Mouse (Mus musculus): ENCODE measurements around the gene Atp6v0a2. TPM values are rescaled to one million over a fixed set of nuclear protein-coding genes. Genes with fewer than 3 reads are reported as not detected.
"Not testable (repeated sequence)": the region's sequence is repeated elsewhere in the genome, so short reads cannot be mapped to it uniquely, and the experiment has no call there.

Gene Atp6v0a2
- polyA plus RNA-seq, 2 experiments: 33.3 to 42.8 TPM

DNA sequence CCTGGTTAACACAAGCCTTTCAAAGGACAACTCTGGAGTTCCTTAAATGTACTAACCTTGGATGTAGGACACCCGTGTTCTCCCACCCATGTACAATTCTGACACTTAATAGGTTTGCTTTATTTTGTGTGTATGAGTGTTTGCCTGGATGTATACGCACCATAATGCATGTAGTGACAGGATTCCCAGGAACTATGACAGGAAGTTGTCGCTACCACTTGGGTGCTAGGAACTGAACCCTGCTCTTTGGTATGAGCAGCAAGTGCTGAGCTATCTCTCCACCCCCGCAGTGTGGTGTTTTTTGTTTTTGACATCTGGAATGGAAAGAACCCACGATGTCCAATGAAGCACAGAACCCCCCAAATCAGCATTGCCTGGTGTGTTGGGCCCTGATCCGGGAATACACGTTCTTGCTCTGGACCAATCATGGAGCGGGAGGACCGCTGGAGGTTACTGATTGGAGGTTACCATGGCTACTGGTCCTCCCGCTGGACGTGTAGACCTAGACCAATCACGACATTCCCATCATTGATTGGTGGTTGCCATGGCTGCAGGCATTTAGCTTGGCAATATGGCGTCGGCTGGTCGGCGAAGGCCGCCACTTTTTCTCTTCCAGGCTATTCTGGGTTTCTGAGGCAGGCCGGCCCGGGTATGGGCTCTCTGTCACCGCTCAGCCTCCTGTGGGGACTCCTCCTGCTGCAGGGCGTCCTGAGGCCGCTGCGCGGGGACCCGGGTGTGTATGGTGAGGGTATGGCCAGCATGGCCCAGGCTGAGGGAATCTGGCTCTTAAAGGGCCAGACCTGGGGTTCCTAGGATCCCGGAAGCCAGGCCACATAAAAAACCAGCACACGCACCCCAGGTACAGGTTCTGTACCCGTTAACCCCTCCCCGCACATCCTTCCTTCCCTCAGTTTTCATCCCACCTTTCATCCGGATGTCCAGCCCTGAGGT lies 29.9 kb upstream of the Atp6v0a2 start:
- Histone ChIP-seq H3K9me3 (ENCODE audit: control insufficient read depth, low read length) (no peaks in the 10 kb centered on the region), H3K4me3 (replicated peaks; ENCODE audit: low read length) (peak overlapping the region; percentile 76), H3K36me3 (ENCODE audit: control insufficient read depth, insufficient read depth, low read length) (peaks cover 35% of the 10 kb centered on the region), H3K9ac (ENCODE audit: low read depth, low read length, severe bottlenecking) (peak overlapping the region; percentile 55), H3K27ac (replicated peaks; ENCODE audit: low read depth, low read length) (0 out of 2 replicates have a peak overlapping the region, but pooled peaks have one; percentile 19), H3K27me3 (ENCODE audit: control insufficient read depth, insufficient read depth, low read length) (no peaks in the 10 kb centered on the region), H3K4me1 (ENCODE audit: control insufficient read depth, insufficient read depth, low read length) (0 out of 2 replicates have a peak, but pooled peaks cover 6% of the 10 kb centered on the region), H3K4me2 (replicated peaks; ENCODE audit: low read depth, low read length, severe bottlenecking) (peak overlapping the region; percentile 81)
- DNase-seq (ENCODE audit: low spot score) (peak; percentile 99), ATAC-seq (ENCODE audit: low FRiP score, low read depth) (peak; percentile 100)
- WGBS: 6% methylated on average over 30 of the region's 30 CpGs
- TF ChIP-seq POLR2A (IDR thresholded peaks at IDR 0.05; ENCODE audit: borderline replicate concordance, extremely low read depth, insufficient read depth, insufficient read length): no peak

GRCm38 (mm10) chr5:124599726-124600125 lies 28.6 kb upstream of the Atp6v0a2 start:
- not testable (repeated sequence) for H3K9me3 ChIP-seq (ENCODE audit: control insufficient read depth, low read length); H3K9ac ChIP-seq (ENCODE audit: low read depth, low read length, severe bottlenecking); H3K27me3 ChIP-seq (ENCODE audit: control insufficient read depth, insufficient read depth, low read length); H3K4me2 ChIP-seq (replicated peaks; ENCODE audit: low read depth, low read length, severe bottlenecking); H3K4me3 ChIP-seq (replicated peaks; ENCODE audit: low read length); ATAC-seq (ENCODE audit: low FRiP score, low read depth); DNase-seq (ENCODE audit: low spot score); H3K27ac ChIP-seq (replicated peaks; ENCODE audit: low read depth, low read length); H3K4me1 ChIP-seq (ENCODE audit: control insufficient read depth, insufficient read depth, low read length)
- peaks cover 23% of the 10 kb centered on the region for H3K36me3 ChIP-seq (ENCODE audit: control insufficient read depth, insufficient read depth, low read length)
- 60% methylated on average over 8 of the region's 8 CpGs for WGBS

GRCm38 (mm10) chr5:124602349-124602748 lies 26.0 kb upstream of the Atp6v0a2 start:
- Histone ChIP-seq H3K27me3 (ENCODE audit: control insufficient read depth, insufficient read depth, low read length) (no peaks in the 10 kb centered on the region), H3K9me3 (ENCODE audit: control insufficient read depth, low read length) (no peaks in the 10 kb centered on the region), H3K27ac (replicated peaks; ENCODE audit: low read depth, low read length) (no peak overlapping the region), H3K4me2 (replicated peaks; ENCODE audit: low read depth, low read length, severe bottlenecking) (no peak overlapping the region), H3K9ac (ENCODE audit: low read depth, low read length, severe bottlenecking) (no peak overlapping the region), H3K36me3 (ENCODE audit: control insufficient read depth, insufficient read depth, low read length) (0 out of 2 replicates have a peak, but pooled peaks cover 2% of the 10 kb centered on the region), H3K4me1 (ENCODE audit: control insufficient read depth, insufficient read depth, low read length) (0 out of 2 replicates have a peak, but pooled peaks cover 6% of the 10 kb centered on the region), H3K4me3 (replicated peaks; ENCODE audit: low read length) (no peak overlapping the region)
- whole genome bisulfite sequencing: 65% methylated on average over 5 of the region's 5 CpGs
- DNase-seq (ENCODE audit: low spot score): no peak
- TF ChIP-seq POLR2A (IDR thresholded peaks at IDR 0.05; ENCODE audit: borderline replicate concordance, extremely low read depth, insufficient read depth, insufficient read length): no peak
- ATAC-seq (ENCODE audit: low FRiP score, low read depth): no peak

DNA sequence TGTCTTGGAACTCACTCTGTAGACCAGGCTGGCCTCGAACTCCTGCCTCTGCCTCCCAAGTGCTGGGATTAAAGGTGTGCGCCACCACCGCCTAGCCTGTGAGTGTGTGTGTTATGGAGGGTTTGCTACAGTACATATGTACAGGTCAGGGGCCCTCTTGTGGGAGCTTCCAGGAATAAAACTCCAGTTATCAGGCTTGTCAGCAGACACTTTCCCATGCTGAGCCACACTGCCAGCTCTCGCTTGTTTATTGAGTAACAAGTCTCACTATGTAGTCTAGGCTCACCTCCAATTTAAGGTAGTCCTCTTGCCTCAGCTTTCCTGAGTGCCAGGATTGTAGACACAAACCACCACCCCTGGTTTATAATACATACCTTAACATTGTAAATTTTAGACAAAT lies 24.1 kb upstream of the Atp6v0a2 start:
- Histone ChIP-seq H3K4me1 (ENCODE audit: control insufficient read depth, insufficient read depth, low read length) (0 out of 2 replicates have a peak, but pooled peaks cover 2% of the 10 kb centered on the region), H3K4me2 (replicated peaks; ENCODE audit: low read depth, low read length, severe bottlenecking) (no peak overlapping the region), H3K9ac (ENCODE audit: low read depth, low read length, severe bottlenecking) (no peak overlapping the region), H3K27me3 (ENCODE audit: control insufficient read depth, insufficient read depth, low read length) (no peaks in the 10 kb centered on the region), H3K36me3 (ENCODE audit: control insufficient read depth, insufficient read depth, low read length) (0 out of 2 replicates have a peak, but pooled peaks cover 2% of the 10 kb centered on the region), H3K4me3 (replicated peaks; ENCODE audit: low read length) (no peak overlapping the region), H3K27ac (replicated peaks; ENCODE audit: low read depth, low read length) (no peak overlapping the region), H3K9me3 (ENCODE audit: control insufficient read depth, low read length) (no peaks in the 10 kb centered on the region)
- DNase-seq (ENCODE audit: low spot score) (no peak), ATAC-seq (ENCODE audit: low FRiP score, low read depth) (no peak)
- no peak for TF ChIP-seq POLR2A (IDR thresholded peaks at IDR 0.05; ENCODE audit: borderline replicate concordance, extremely low read depth, insufficient read depth, insufficient read length)
- WGBS: 79% methylated on average over 4 of the region's 4 CpGs

GRCm38 (mm10) chr5:124605041-124605622 lies 23.2 kb upstream of the Atp6v0a2 start:
- TF ChIP-seq POLR2A (IDR thresholded peaks at IDR 0.05; ENCODE audit: borderline replicate concordance, extremely low read depth, insufficient read depth, insufficient read length): no peak
- Histone ChIP-seq H3K4me3 (replicated peaks; ENCODE audit: low read length) (no peak overlapping the region), H3K27me3 (ENCODE audit: control insufficient read depth, insufficient read depth, low read length) (no peaks in the 10 kb centered on the region), H3K9me3 (ENCODE audit: control insufficient read depth, low read length) (no peaks in the 10 kb centered on the region), H3K4me1 (ENCODE audit: control insufficient read depth, insufficient read depth, low read length) (no peaks in the 10 kb centered on the region), H3K9ac (ENCODE audit: low read depth, low read length, severe bottlenecking) (no peak overlapping the region), H3K36me3 (ENCODE audit: control insufficient read depth, insufficient read depth, low read length) (0 out of 2 replicates have a peak, but pooled peaks cover 2% of the 10 kb centered on the region), H3K27ac (replicated peaks; ENCODE audit: low read depth, low read length) (no peak overlapping the region), H3K4me2 (replicated peaks; ENCODE audit: low read depth, low read length, severe bottlenecking) (no peak overlapping the region)
- no peak for ATAC-seq (ENCODE audit: low FRiP score, low read depth)
- WGBS: 85% methylated on average over 17 of the region's 17 CpGs
- DNase-seq (ENCODE audit: low spot score): no peak
